Mouse (Mus musculus) myocyte (in vitro differentiated cells): ENCODE results near the gene Gm45713.

Experiments
- CEBPB ChIP-seq: IDR thresholded peaks from 2 replicates; pipeline ENCODE4 v1.6.1; 2011; ENCODE audit warnings: mild to moderate bottlenecking, moderate library complexity; ENCODE audit not compliant: poor library complexity, insufficient read depth, severe bottlenecking
- MAX ChIP-seq: IDR thresholded peaks from one replicate; pipeline ENCODE4 v1.6.1; 2011; ENCODE audit warnings: low read depth, mild to moderate bottlenecking, control low read depth
- MYOD1 ChIP-seq, 3 experiments: IDR thresholded peaks; one replicate each; pipeline ENCODE4 v1.6.1; 2011; ENCODE audit warnings: control low read depth in 2 of 3, low read depth in 2 of 3, mild to moderate bottlenecking in 2 of 3, moderate library complexity in 1 of 3; ENCODE audit not compliant: insufficient read length in 2 of 3, control insufficient read depth in 1 of 3
- POLR2A ChIP-seq: IDR thresholded peaks from one replicate; pipeline ENCODE4 v1.6.1; 2011; ENCODE audit warnings: low read depth, mild to moderate bottlenecking, control low read depth, moderate library complexity; ENCODE audit not compliant: insufficient read length
- POLR2AphosphoS2 ChIP-seq: IDR thresholded peaks from one replicate; pipeline ENCODE4 v1.6.1; 2011; ENCODE audit warnings: low read depth, control low read depth; ENCODE audit not compliant: insufficient read length
- REST ChIP-seq: IDR thresholded peaks from one replicate; pipeline ENCODE4 v1.6.1; 2011; ENCODE audit warnings: mild to moderate bottlenecking, control low read depth, moderate library complexity; ENCODE audit not compliant: insufficient read depth, insufficient read length
- TCF12 ChIP-seq: IDR thresholded peaks from one replicate; pipeline ENCODE4 v1.6.1; 2011; ENCODE audit warnings: mild to moderate bottlenecking, control low read depth; ENCODE audit not compliant: poor library complexity, insufficient read depth, severe bottlenecking

GRCm38 (mm10) chr7:45174567-45175280 is 38.7 kb upstream of the Gm45713 start:
- TF ChIP-seq POLR2A (no peak), CEBPB (no peak), MAX (no peak), TCF12 (no peak), MYOD1 (IDR thresholded peaks at IDR 0.05; ENCODE audit: control insufficient read depth in 1 of 3, insufficient read length in 2 of 3, low read depth in 2 of 3) (no peak), POLR2AphosphoS2 (no peak), REST (no peak)
